Mouse (Mus musculus) R1 (cell line): ENCODE results near the gene Trim50.
A peak's percentile ranks its signal among the peaks of the same experiment; 100 is the strongest.

Experiments
- DNase-seq: peaks from one replicate; pipeline ENCODE4 v3.0.0-alpha.2; 2018; ENCODE audit warnings: low read depth, low spot score

Gene Trim50

GRCm38 (mm10) chr5:135352995-135353394, at the start of gene Trim50:
TSS of gene Trim50 (plus strand) at chr5:135353295.
- DNase-seq = no peak

- peak; percentile 67 for DNase-seq
These were observed 46.7 kb upstream of the Trim50 start for GRCm38 (mm10) chr5:135306321-135306965.

GRCm38 (mm10) chr5:135316177-135316576, 36.9 kb upstream of the Trim50 start:
- no peak for DNase-seq

- peak; percentile 22 for DNase-seq
These were observed 33.2 kb upstream of the Trim50 start for GRCm38 (mm10) chr5:135319856-135320255.

GRCm38 (mm10) chr5:135322197-135322596, 30.9 kb upstream of the Trim50 start:
- no peak for DNase-seq

GRCm38 (mm10) chr5:135326121-135326659, 26.9 kb upstream of the Trim50 start:
- peak; percentile 11 for DNase-seq

- no peak for DNase-seq
These were observed 23.6 kb upstream of the Trim50 start for GRCm38 (mm10) chr5:135329471-135329870.

GRCm38 (mm10) chr5:135330201-135330600, 22.9 kb upstream of the Trim50 start:
- DNase-seq = no peak

- DNase-seq = no peak
These were observed 21.9 kb upstream of the Trim50 start for GRCm38 (mm10) chr5:135331161-135331560.

- no peak for DNase-seq
These were observed 15.5 kb upstream of the Trim50 start for GRCm38 (mm10) chr5:135337575-135337974.

- DNase-seq = no peak
These were observed 7.1 kb upstream of the Trim50 start for GRCm38 (mm10) chr5:135345989-135346388.

- no peak for DNase-seq
These were observed 6.7 kb upstream of the Trim50 start for GRCm38 (mm10) chr5:135346430-135346829.

- no peak for DNase-seq
These were observed 5.5 kb upstream of the Trim50 start for GRCm38 (mm10) chr5:135347511-135348011.

- peak; percentile 78 for DNase-seq
These were observed 3.2 kb upstream of the Trim50 start, which contains the start of gene Fkbp6 for GRCm38 (mm10) chr5:135349862-135350261. TSS of gene Fkbp6 (minus strand) at chr5:135350044.

GRCm38 (mm10) chr5:135351606-135352005, 1.5 kb upstream of the Trim50 start:
- DNase-seq = no peak

GRCm38 (mm10) chr5:135353564-135353963, 469 bp downstream of the Trim50 start:
- peak; percentile 89 for DNase-seq

GRCm38 (mm10) chr5:135356090-135356489, 3.0 kb downstream of the Trim50 start:
- no peak for DNase-seq

GRCm38 (mm10) chr5:135357556-135357955, 4.5 kb downstream of the Trim50 start:
- DNase-seq = peak; percentile 32

- peak; percentile 41 for DNase-seq
These were observed 6.7 kb downstream of the Trim50 start for GRCm38 (mm10) chr5:135359772-135360171.

- no peak for DNase-seq
These were observed 9.5 kb downstream of the Trim50 start for GRCm38 (mm10) chr5:135362572-135362971.

- peak; percentile 82 for DNase-seq
These were observed 10.4 kb downstream of the Trim50 start for GRCm38 (mm10) chr5:135363540-135363939.

- DNase-seq = peak; percentile 11
These were observed 14.7 kb downstream of the Trim50 start for GRCm38 (mm10) chr5:135367841-135368240.

- DNase-seq = peak; percentile 42
These were observed 15.2 kb downstream of the Trim50 start for GRCm38 (mm10) chr5:135368312-135368711.
